Mouse (Mus musculus) ES-E14 (cell line): ENCODE measurements around the gene Cass4.

Experiments used
- MAFK ChIP-seq: IDR thresholded peaks from 2 replicates; pipeline ENCODE4 v1.6.1; 2014; ENCODE audit warnings: mild to moderate bottlenecking, low read depth, low read length, inconsistent platforms; ENCODE audit not compliant: insufficient read depth
- ZC3H11A ChIP-seq: IDR thresholded peaks from 2 replicates; pipeline ENCODE4 v1.6.1; 2012; ENCODE audit warnings: low read depth, mild to moderate bottlenecking, inconsistent platforms, low read length, borderline replicate concordance
- ZNF384 ChIP-seq: IDR thresholded peaks from 2 replicates; pipeline ENCODE4 v1.6.1; 2012; ENCODE audit warnings: low read depth, low read length, inconsistent platforms

DNA sequence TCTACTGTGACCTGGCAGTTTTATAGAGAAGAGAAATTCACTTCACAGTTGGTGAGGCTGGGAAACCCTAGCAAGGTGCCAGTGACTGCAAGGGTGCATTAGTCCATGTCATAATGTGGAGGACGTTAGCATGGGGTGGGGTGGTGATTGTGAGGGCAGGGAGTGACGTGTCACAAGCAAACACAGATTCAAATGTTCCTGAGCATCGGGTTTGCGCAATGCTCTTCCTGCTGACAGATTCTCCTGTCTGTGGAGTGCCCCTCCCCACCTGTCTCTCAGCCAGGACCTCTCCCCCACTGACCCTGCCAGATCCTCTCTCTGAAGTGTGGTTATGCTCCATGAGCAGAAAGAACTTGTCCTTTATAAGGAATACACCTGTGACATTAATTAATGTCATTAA, 54.7 kb downstream of the Cass4 start:
- TF ChIP-seq MAFK (no peak), ZNF384 (no peak), ZC3H11A (no peak)
